In the genomic region with DNA sequence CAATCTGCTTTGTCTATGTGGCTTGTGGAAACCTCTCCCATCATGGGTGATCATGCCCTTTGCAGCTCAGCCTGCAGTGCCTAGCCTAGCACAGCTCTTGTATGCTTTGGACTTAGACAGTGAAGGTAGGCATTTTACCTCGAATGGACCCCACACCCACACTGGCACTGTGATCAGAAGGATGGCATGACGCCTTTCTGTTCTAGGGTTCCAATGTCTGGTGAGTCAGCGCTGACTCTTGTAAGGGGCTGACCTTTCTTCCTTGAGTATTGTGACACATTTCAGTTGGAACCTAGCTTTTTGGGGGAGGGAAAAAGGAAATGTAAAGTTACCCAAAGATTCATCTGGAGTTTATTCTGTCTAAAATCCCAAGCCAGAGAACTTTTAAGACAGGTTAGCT, we compare ENCODE assay signal across 22 mouse cellular contexts. TPM values are rescaled to one million over a fixed set of nuclear protein-coding genes. Genes with fewer than 3 reads are reported as not detected.
DNase-seq lines count a peak whose midpoint lies in the region; TF ChIP-seq lines count a peak whose summit lies in the region.
"Had no signal": no experiment of that assay in that cellular context is flagged by ENCODE, and none has a peak within 500 bp of the region (broad histone marks: within the 10 kb centered on the region; RNA-seq: fewer than 3 reads in every experiment).

No protein-coding gene starts in this region.

- TF ChIP-seq POLR2A in myocyte (IDR thresholded peaks at IDR 0.05; ENCODE audit: insufficient read length, low read depth) = peak; percentile 29

- H3K79me2 ChIP-seq in C2C12 (ENCODE audit: control insufficient read depth, insufficient read depth) (peaks cover 15% of the 10 kb centered on the region), myocyte (ENCODE audit: control insufficient read depth, insufficient read depth) (no peaks in the 10 kb centered on the region)

- H3ac ChIP-seq in C2C12 (ENCODE audit: control insufficient read depth, insufficient read length, low read depth) (no peak overlapping the region), myocyte (ENCODE audit: control insufficient read depth, insufficient read length) (no peak overlapping the region)

- H3K4me2 ChIP-seq in myocyte (ENCODE audit: low read depth) = peak overlapping the region; percentile 43
- H3K4me2 ChIP-seq: embryonic facial prominence, embryonic 13.5 days; heart, embryonic 12.5 days; intestine, embryonic 15.5 days; limb, embryonic 12.5 days; liver, embryonic 11.5 days; lung, embryonic 15.5 days; midbrain, embryonic 12.5 days had no signal

- H3K27me3 ChIP-seq in C2C12 (ENCODE audit: control insufficient read depth, insufficient read depth, insufficient read length) (no peaks in the 10 kb centered on the region), myocyte (ENCODE audit: control insufficient read depth, insufficient read depth, insufficient read length) (no peaks in the 10 kb centered on the region)
- H3K27me3 ChIP-seq: embryonic facial prominence, embryonic 13.5 days; heart, embryonic 12.5 days; intestine, embryonic 15.5 days; limb, embryonic 12.5 days; lung, embryonic 15.5 days; midbrain, embryonic 12.5 days had no signal

- H3K4me3 ChIP-seq in C2C12 (ENCODE audit: insufficient read depth, poor library complexity, severe bottlenecking) (no peak overlapping the region), myocyte (no peak overlapping the region)
- H3K4me3 ChIP-seq: embryonic facial prominence, embryonic 13.5 days; heart, embryonic 12.5 days; hindbrain, embryonic 10.5 days; intestine, embryonic 15.5 days; layer of hippocampus, adult 2 months; left cerebral cortex, adult 2 months; limb, embryonic 12.5 days; lung, embryonic 15.5 days; midbrain, embryonic 12.5 days had no signal

- peaks cover 38% of the 10 kb centered on the region for H3K36me3 ChIP-seq in C2C12 (ENCODE audit: control insufficient read depth, insufficient read depth)
- peaks cover 7% of the 10 kb centered on the region for H3K36me3 ChIP-seq in myocyte (ENCODE audit: control insufficient read depth, insufficient read depth)

- H3K79me3 ChIP-seq in C2C12 (ENCODE audit: low read depth) = peaks cover 4% of the 10 kb centered on the region

- no peak for TF ChIP-seq CTCF in C2C12 (IDR thresholded peaks at IDR 0.05; ENCODE audit: control insufficient read depth, insufficient read depth, insufficient read length)

- peak; percentile 78 for DNase-seq in 3T3-L1 (ENCODE audit: low read depth, low spot score)
- peak; percentile 38 for DNase-seq in adrenal gland, postnatal 10 days
- DNase-seq in frontal cortex, postnatal 36 days (ENCODE audit: low spot score in 2 of 2) = no peak
- DNase-seq in cerebellum, postnatal 36 days = no peak
- DNase-seq: cerebellum, adult 11-12 months; cerebellum, adult 9-11 months; gastrocnemius, postnatal 14 days; heart, adult 18-20 months; kidney, adult 2 months; kidney, postnatal 36 days had no signal

TF ChIP-seq in C2C12, 6 proteins besides CTCF, POLR2A, EP300 and RAD21:
- TF ChIP-seq MAX (IDR thresholded peaks at IDR 0.05) (no peak), MYOD1 (IDR thresholded peaks at IDR 0.05; ENCODE audit: control insufficient read depth, insufficient read length, low read depth) (no peak), FOSL1 (IDR thresholded peaks at IDR 0.05; ENCODE audit: insufficient read depth, low read length, poor library complexity, severe bottlenecking) (peak; percentile 49), CEBPB (IDR thresholded peaks at IDR 0.05; ENCODE audit: low read depth) (peak; percentile 89)
TF ChIP-seq in C2C12: peak in this region for 2.

TF ChIP-seq in myocyte, 11 proteins besides CTCF, POLR2A, EP300 and RAD21:
- TF ChIP-seq POLR2AphosphoS2 (IDR thresholded peaks at IDR 0.05; ENCODE audit: insufficient read length, low read depth) = peak; percentile 83
- no peak for TF ChIP-seq SRF (IDR thresholded peaks at IDR 0.05; ENCODE audit: control insufficient read depth, insufficient read length, low read depth)
- TF ChIP-seq MAX (IDR thresholded peaks at IDR 0.05; ENCODE audit: low read depth) = no peak
- TF ChIP-seq CEBPB (IDR thresholded peaks at IDR 0.05; ENCODE audit: insufficient read depth, poor library complexity, severe bottlenecking) = peak; percentile 77

RNA-seq across cellular contexts. Expression of gene G3bp1, which starts 36.0 kb away (rescaled TPM):
- polyA plus RNA-seq in C2C12 (2012; fragmentation: generic; extraction: Trizol) (82.5 TPM), myocyte (2012; fragmentation: generic; extraction: Trizol) (52.2 TPM)
- 10 to 100 TPM; 55.5 to 60.0 TPM for total RNA-seq in adrenal gland, postnatal 10 days (2021)

RNA-seq across cellular contexts. Expression of gene Atox1, which starts 44.4 kb away (rescaled TPM):
- polyA plus RNA-seq in C2C12 (2012; fragmentation: generic; extraction: Trizol) = 365 TPM
- 100 to 1,000 TPM; 271 to 292 TPM for total RNA-seq in adrenal gland, postnatal 10 days (2021)
- 264 TPM for polyA plus RNA-seq in myocyte (2012; fragmentation: generic; extraction: Trizol)

Comparison
In these comparisons a context has a peak if more than half of its experiments do, and no peak if none do; other contexts are left out.
1. DNase-seq: peak in 3T3-L1 (single experiment) and adrenal gland, postnatal 10 days (single experiment); none in frontal cortex, postnatal 36 days (0 of 2) and cerebellum, postnatal 36 days (0 of 2).